Mouse (Mus musculus) CD4-positive, CD25-positive, alpha-beta regulatory T cell, adult 9 weeks (primary cell): ENCODE measurements around the gene Smu1. TPM values are rescaled to one million over a fixed set of nuclear protein-coding genes. Genes with fewer than 3 reads are reported as not detected.

Experiments
- polyA plus RNA-seq: library from polyadenylated mRNA; unstranded; fragments of 100-300 nt; shearing (Covaris generic); gene quantifications from one replicate; pipeline ENCODE4 v1.2.1, GENCODE M21; 2017

Smu1 gene
- 149 TPM for polyA plus RNA-seq

DNA sequence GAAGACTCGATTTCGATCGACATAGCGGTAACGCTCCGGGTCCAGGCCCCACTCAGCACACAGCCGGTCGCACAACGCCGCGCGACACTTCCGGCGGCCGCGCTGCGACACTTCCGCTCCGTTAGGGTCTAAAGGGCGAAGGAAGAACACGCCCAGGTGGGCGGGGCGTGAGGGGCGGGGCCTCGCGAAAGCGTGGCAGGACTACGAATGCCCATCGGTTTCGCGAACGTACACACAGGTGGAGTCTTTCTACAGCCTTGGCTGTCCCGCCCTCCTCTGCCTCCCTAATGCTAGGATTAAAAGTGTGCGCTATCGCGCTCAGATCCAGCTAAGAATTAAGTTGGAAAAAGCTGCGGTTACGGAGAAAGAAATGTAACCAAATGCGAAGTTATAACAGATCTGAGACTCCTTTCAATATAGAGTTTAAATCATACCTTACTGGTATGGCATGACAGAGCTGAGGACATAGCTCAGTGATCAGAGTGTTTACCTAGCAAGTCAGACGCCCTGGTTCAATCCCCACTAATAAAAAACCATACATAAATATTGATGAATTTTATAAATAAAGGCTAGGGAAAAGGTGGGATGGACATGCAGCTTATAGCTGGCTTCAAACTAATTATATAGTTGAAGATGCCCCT is at the start of gene Smu1:
TSS of gene Smu1 (minus strand) at position 144 of the 641 bp plus-strand sequence.

DNA sequence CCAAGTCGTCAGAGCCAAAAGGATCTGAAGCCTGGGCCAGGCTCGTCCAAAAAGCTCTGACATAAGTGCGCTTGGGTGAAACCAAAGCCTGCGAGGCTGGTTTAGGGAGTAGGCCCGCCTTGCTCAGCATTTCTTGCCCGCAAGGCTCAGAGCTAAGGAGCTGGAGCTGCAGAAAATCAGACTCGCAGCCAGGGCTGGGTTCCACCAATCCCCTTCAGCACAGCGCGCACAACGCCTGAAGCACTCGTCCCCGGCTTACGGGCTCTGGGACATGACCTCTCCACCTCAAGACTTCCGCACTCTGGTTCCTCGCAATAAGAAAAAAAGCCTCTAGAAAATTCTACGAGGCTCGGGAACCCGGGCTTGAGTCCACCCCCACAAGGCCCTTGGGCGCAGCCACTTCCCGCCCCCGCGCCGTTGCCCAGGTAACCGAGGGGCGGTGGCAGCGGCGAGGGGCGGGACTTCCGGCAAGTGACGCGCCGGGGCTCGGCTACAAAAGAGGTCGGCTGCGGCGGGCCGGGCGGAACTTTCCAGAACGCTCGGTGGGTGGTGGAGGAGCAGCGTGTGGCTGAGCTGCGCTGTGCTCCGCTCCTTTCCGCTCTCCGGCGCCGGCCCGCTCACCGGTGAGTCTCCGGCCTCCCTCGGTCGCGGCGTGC is 35.6 kb downstream of the Smu1 start, which contains the start of gene Dnaja1:
TSS of gene Dnaja1 (plus strand) at position 140 of the 656 bp plus-strand sequence.

DNA sequence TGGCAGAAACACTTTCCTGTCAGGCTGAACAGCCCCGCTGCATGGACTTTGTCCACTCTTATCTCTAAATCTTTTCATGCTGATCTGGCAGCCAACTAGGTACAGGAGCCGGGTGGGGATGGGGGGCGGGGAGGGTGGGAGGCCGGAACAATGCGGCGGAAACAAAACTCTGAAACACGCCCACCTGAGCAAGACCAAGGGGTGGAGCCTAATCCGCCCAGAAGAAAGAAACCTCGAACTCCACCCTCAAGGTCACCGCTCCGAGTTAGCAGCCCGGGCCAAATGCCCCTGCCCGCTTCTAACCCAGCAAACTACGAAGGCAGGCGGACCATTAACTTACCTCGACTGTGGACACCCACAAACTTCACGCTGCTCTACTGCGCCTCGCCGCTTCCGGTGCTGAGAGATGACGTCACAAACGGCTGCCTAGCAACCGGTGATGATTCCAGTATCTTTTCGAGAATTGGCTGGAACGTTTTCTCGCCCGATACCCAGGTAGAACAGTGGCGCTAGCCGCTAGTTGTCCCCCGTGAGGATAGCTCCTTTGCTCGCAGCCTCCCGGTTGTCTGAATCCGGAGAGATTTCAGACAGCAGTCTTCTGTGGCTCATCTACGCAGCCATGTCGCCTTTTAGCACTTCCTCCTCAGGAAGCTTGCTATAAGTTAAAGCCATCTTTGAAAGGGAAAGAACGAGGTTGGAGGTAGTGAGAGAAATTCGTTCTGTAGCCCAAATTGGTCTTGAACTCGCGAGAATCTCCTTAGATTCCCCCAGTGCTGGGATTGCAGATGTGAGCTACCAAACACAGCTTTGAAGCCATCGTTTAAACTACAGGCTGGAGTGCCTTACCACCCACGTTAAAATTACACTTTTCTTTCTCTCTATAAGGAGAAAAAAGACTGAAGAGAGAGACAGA is 54.7 kb downstream of the Smu1 start, which contains the start of gene Aptx:
TSS of gene Aptx (minus strand) at position 398 of the 913 bp plus-strand sequence.

Other genes starting within 250 kb of the Smu1 start
- gene Aptx, start 54.7 kb downstream of the Smu1 start, polyA plus RNA-seq: 42.3 TPM
- 339 TPM for gene Dnaja1, start 35.8 kb downstream of the Smu1 start, polyA plus RNA-seq
- 17.6 TPM for gene B4galt1, start 96.1 kb upstream of the Smu1 start, polyA plus RNA-seq
- gene Spink4, start 162.1 kb upstream of the Smu1 start, polyA plus RNA-seq: not detected
- gene Bag1, start 190.4 kb upstream of the Smu1 start, polyA plus RNA-seq: 11.8 TPM
- 91.5 TPM for gene Chmp5, start 190.5 kb upstream of the Smu1 start, polyA plus RNA-seq
- gene Nfx1, start 213.0 kb upstream of the Smu1 start, polyA plus RNA-seq: 135 TPM